Mouse (Mus musculus): ENCODE results near the gene Zyx. TPM values are rescaled to one million over a fixed set of nuclear protein-coding genes. Genes with fewer than 3 reads are reported as not detected.
A peak's percentile ranks its signal among the peaks of the same experiment; 100 is the strongest.

The Zyx gene
- polyA plus RNA-seq, 1 experiment, result 8,612 TPM

DNA sequence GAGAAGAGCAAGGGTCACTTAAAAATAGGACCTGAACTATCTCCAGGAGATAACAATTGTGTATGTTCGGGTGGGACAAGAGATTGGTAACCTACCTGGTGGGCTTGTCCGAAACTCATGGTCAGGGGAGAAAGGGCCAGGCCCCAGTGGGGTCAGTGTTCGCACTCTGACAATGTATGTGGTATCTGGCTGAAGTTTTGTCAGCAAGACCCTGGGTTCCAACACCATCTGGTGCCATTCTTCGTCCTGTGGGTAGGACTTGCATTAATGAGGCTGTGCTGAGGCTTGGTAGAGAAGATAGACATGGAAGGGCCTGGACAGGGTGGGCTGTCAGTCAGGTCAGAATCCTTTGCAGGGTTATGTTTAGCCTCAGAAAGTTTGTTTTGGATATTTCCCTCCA is 14.6 kb downstream of the Zyx start:
- no peak overlapping the region for H3K4me3 ChIP-seq (replicated peaks)
- no peaks in the 10 kb centered on the region for H3K9me3 ChIP-seq
- H3K4me1 ChIP-seq, result peaks cover 69% of the 10 kb centered on the region
- H3K27me3 ChIP-seq (replicated peaks), result no peaks in the 10 kb centered on the region
- H3K36me3 ChIP-seq (replicated peaks; ENCODE audit: low read length), result peaks cover 69% of the 10 kb centered on the region
- TF ChIP-seq FLI1 (IDR thresholded peaks at IDR 0.05; ENCODE audit: low read length) (no peak), GATA1 (IDR thresholded peaks at IDR 0.05; ENCODE audit: borderline replicate concordance, low read length) (no peak)

DNA sequence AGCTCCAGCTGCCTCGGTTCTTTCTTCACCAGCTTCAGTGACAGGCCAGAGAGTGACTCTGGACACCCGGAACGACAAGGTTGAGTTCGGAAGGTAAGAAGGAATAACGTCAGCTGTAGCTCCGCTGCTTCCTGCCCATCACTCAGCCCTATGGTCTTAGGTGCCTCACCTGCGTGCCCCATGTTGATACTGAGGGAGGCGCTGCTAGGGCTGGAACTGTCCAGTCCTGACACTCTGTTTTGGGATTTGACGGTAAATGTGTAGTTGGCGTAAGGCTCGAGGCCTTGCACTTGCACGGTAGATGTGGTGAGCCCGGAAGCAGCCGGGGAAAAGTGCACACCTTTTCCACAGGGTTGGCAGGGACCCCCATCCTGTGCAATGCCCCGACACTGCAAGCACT is 15.2 kb downstream of the Zyx start:
- Histone ChIP-seq H3K27me3 (replicated peaks) (no peaks in the 10 kb centered on the region), H3K4me1 (peaks cover 64% of the 10 kb centered on the region), H3K36me3 (replicated peaks; ENCODE audit: low read length) (peaks cover 63% of the 10 kb centered on the region), H3K4me3 (replicated peaks) (peak overlapping the region; percentile 14), H3K9me3 (no peaks in the 10 kb centered on the region)
- TF ChIP-seq FLI1 (IDR thresholded peaks at IDR 0.05; ENCODE audit: low read length) (no peak), GATA1 (IDR thresholded peaks at IDR 0.05; ENCODE audit: borderline replicate concordance, low read length) (no peak)

DNA sequence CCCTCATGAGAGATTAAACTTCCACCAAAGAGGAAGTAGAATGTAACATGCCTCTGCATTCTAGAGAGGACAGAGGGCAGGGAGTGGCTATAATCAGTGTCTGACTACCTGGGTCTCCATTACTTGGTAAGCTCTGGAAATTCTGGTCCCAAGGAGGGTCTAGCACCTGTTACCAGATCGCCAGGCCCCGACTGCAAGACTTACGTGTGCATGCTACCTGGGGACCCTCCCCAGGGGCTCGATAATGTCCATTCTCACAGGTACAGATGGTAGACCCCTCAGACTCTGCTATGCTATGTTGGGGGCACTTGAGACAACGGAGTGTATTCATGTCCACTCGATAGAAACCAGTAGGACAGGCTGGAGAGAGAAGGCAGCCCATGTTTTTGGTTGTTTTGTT is 15.8 kb downstream of the Zyx start:
- Histone ChIP-seq H3K4me1 (peaks cover 61% of the 10 kb centered on the region), H3K4me3 (replicated peaks) (no peak overlapping the region), H3K9me3 (no peaks in the 10 kb centered on the region), H3K36me3 (replicated peaks; ENCODE audit: low read length) (peaks cover 57% of the 10 kb centered on the region), H3K27me3 (replicated peaks) (no peaks in the 10 kb centered on the region)
- no peak for TF ChIP-seq FLI1 (IDR thresholded peaks at IDR 0.05; ENCODE audit: low read length)
- no peak for TF ChIP-seq GATA1 (IDR thresholded peaks at IDR 0.05; ENCODE audit: borderline replicate concordance, low read length)

DNA sequence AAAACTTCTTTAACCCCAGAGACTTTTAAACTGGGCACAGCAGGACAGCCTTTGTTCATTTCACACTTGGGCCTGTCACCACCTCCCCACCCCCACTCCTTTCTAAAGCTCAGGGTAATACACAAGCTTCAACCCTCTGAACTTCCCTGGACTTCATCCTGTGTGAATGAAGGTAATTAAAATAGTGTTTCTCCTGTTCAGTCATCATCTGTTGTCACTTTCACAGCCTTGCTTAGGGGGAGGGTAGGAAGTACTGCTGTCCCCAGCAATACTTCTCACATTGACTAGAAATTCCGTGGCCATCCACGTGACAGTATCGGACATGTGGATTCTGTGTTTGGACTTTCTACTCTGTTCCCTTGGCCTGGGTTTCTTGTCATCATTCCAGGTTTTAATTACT is 20.4 kb downstream of the Zyx start:
- no peak for TF ChIP-seq GATA1 (IDR thresholded peaks at IDR 0.05; ENCODE audit: borderline replicate concordance, low read length)
- no peak for TF ChIP-seq FLI1 (IDR thresholded peaks at IDR 0.05; ENCODE audit: low read length)
- H3K9me3 ChIP-seq, result no peaks in the 10 kb centered on the region
- H3K27me3 ChIP-seq (replicated peaks), result no peaks in the 10 kb centered on the region
- H3K36me3 ChIP-seq (replicated peaks; ENCODE audit: low read length), result peaks cover 13% of the 10 kb centered on the region
- peaks cover 57% of the 10 kb centered on the region for H3K4me1 ChIP-seq
- no peak overlapping the region for H3K4me3 ChIP-seq (replicated peaks)

DNA sequence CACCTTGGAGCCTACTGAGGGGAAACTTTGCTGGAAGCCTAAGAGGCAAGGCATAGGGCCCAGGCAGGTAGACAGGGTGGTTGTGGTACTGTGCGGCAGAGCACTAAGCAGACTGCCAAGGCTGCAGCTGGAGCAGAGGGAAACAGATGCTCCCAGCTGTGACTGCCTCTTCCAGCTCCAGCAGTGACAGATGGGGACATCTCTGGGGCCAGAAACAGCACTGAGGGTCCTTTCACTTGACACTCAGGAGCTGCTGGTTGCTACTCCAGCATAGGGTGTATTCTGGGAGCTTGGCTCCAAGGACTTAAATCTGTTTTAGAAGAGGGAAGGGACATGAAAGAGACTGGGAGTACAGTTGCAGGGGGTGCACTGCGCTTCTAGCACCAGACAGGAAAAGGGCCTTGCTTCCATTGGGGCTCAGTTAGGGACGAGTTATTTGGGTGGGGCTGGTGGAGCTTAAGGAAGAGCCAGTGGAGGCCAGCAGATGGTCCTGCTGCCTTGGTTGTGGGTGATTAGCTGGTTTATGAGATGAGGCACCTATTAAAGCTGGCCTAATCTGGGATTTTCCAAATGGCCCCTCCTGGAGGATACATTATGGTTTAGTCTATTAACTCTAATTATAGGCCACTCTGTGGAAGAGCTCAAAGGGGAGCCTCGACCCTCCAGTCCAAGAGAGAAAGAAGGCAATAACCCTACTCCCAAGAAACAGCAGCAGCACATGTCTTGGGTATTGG is 21.4 kb downstream of the Zyx start:
- Histone ChIP-seq H3K4me1 (peaks cover 59% of the 10 kb centered on the region), H3K27me3 (replicated peaks) (no peaks in the 10 kb centered on the region), H3K4me3 (replicated peaks) (no peak overlapping the region), H3K9me3 (no peaks in the 10 kb centered on the region), H3K36me3 (replicated peaks; ENCODE audit: low read length) (peaks cover 6% of the 10 kb centered on the region)
- TF ChIP-seq FLI1 (IDR thresholded peaks at IDR 0.05; ENCODE audit: low read length), result no peak
- TF ChIP-seq GATA1 (IDR thresholded peaks at IDR 0.05; ENCODE audit: borderline replicate concordance, low read length), result no peak

DNA sequence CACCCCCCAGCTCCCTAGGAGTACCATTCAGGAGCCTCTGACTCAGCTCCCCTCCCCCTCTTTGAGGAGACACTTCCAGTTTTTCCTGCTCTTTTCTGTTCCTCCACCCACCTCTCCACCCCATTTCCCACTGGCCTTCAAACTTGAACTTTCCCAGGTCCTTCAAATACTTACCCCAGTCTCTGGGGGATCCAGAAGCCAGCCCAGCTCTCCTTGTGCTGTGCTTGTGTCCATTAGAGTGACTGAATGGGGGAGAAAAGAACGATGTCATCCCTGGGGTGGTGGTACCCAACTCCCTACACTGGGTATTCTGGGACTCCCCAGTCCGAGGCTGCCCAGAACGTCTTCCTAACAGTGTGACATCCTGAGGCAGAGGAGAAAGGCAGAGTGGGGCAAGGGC is 22.6 kb downstream of the Zyx start:
- no peak overlapping the region for H3K4me3 ChIP-seq (replicated peaks)
- H3K9me3 ChIP-seq, result no peaks in the 10 kb centered on the region
- peaks cover 4% of the 10 kb centered on the region for H3K36me3 ChIP-seq (replicated peaks; ENCODE audit: low read length)
- no peak for TF ChIP-seq GATA1 (IDR thresholded peaks at IDR 0.05; ENCODE audit: borderline replicate concordance, low read length)
- no peak for TF ChIP-seq FLI1 (IDR thresholded peaks at IDR 0.05; ENCODE audit: low read length)
- H3K27me3 ChIP-seq (replicated peaks), result no peaks in the 10 kb centered on the region
- peaks cover 71% of the 10 kb centered on the region for H3K4me1 ChIP-seq

DNA sequence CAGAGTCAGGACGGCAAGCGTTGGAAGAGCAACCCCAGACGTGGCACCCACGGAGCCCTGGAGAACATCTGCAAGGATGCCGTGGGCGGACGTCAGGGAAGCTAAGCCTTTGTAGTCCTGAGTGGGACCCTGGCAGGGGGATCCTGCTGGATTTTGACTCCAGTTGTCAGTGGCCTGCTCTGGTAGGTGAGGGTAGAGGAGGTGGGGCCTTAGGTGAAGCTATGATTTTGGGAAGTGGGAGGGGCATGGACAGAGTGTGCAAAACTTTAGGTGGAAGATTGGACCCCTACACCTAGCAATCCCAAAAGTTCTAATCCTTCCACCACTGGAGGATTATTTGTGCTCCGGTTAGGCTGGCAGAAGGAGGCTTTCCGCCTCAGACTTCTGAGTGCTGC is 23.0 kb downstream of the Zyx start:
- no peak overlapping the region for H3K4me3 ChIP-seq (replicated peaks)

DNA sequence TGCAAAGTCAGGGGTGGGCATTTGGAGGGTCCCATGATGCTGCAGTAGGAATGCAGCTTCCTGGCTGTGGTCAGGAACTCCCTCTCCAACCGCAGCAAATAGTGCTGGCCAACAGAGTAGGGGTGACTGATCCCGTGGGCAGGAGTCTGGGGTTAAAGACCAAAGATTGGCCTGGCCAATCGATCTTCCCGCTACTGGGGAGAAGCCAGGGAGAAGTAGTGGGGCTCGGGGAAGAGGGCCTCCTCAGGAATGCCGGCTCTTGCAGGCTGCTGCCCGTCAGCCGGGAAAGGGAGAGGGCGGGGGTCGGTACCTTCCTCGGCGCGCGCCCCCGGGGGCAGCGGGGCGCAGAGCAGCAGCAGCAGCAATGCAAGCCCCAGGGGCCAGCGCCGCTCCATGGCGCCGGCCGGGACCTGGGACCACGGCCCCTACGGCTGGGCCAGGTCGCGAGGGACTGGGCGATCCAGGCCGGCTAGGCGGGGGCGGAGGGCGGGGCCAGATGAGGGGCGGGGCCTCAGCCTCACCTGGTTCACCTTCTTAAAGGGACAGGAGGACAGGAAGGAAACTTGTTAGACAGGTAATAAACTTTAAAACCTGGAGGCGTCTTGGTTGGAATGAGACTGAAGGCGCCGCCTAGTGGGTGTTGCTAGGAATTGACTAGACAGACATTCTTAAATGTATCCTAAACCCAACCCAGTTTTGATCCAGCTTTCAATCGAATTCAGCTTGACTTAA is 23.6 kb downstream of the Zyx start, which contains the start of gene Epha1:
Epha1 (minus strand) TSS at position 453 of the 732 bp plus-strand sequence.
- Histone ChIP-seq H3K36me3 (replicated peaks; ENCODE audit: low read length) (no peaks in the 10 kb centered on the region), H3K27me3 (replicated peaks) (no peaks in the 10 kb centered on the region), H3K4me1 (peaks cover 73% of the 10 kb centered on the region), H3K9me3 (no peaks in the 10 kb centered on the region), H3K4me3 (replicated peaks) (peak within 1 kb of the TSS; percentile 88)
- no peak for TF ChIP-seq FLI1 (IDR thresholded peaks at IDR 0.05; ENCODE audit: low read length)
- no peak for TF ChIP-seq GATA1 (IDR thresholded peaks at IDR 0.05; ENCODE audit: borderline replicate concordance, low read length)

More for the DNA sequence above, 23.0 kb downstream of the Zyx start:
- no peak for TF ChIP-seq GATA1 (IDR thresholded peaks at IDR 0.05; ENCODE audit: borderline replicate concordance, low read length)
- no peak for TF ChIP-seq FLI1 (IDR thresholded peaks at IDR 0.05; ENCODE audit: low read length)
- H3K27me3 ChIP-seq (replicated peaks), result no peaks in the 10 kb centered on the region
- no peaks in the 10 kb centered on the region for H3K9me3 ChIP-seq
- peaks cover 3% of the 10 kb centered on the region for H3K36me3 ChIP-seq (replicated peaks; ENCODE audit: low read length)
- peaks cover 74% of the 10 kb centered on the region for H3K4me1 ChIP-seq

DNA sequence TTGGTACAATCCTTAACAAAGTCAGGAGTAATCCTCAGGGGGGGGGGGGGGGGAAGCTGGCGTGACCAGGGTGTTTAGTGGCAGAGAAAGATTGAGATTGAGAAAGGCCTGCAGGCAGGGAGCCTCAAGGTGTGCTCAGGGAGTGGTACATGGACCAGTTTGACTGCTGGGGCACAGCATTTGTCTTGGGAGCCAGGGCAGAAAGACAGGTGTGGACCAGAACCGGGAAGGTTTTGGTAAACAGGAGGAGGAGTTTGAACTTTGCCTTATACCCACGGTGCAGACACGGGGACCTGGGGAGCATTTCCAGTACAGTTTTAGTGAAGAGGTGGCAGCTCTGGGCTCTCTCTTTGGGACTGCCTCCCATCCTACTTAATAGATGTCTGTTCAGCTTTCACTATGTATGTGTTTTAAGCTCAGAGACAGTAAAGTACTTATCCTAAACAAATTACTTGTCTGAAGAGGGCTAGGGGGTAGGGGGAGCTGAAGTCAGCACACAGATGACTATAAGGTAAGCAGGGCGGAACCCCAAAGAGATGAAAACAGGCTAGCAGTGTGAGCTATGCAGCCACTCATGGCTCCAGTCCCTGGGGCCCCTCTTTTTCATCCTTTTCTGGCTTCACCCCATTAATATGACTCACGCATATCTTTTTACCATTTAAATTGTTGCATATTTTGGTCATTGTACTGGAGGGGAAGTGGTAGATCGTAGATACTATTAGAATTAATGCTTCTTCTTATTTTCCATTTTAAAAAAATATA is 24.4 kb downstream of the Zyx start:
- H3K4me1 ChIP-seq, result peaks cover 73% of the 10 kb centered on the region
- no peaks in the 10 kb centered on the region for H3K36me3 ChIP-seq (replicated peaks; ENCODE audit: low read length)
- H3K9me3 ChIP-seq, result no peaks in the 10 kb centered on the region
- TF ChIP-seq FLI1 (IDR thresholded peaks at IDR 0.05; ENCODE audit: low read length) (no peak), GATA1 (IDR thresholded peaks at IDR 0.05; ENCODE audit: borderline replicate concordance, low read length) (no peak)
- no peaks in the 10 kb centered on the region for H3K27me3 ChIP-seq (replicated peaks)
- peak overlapping the region; percentile 88 for H3K4me3 ChIP-seq (replicated peaks)

Data from megakaryocyte, embryonic 14.5 days (primary cell).